Mouse (Mus musculus) myocyte (in vitro differentiated cells): ENCODE results near the gene Cbx7.

Source experiments
- CEBPB ChIP-seq: IDR thresholded peaks from 2 replicates; pipeline ENCODE4 v1.6.1; 2011; ENCODE audit warnings: mild to moderate bottlenecking, moderate library complexity; ENCODE audit not compliant: poor library complexity, insufficient read depth, severe bottlenecking
- E2F4 ChIP-seq: IDR thresholded peaks from one replicate; pipeline ENCODE4 v1.6.1; 2011; ENCODE audit warnings: mild to moderate bottlenecking, control low read depth, moderate library complexity; ENCODE audit not compliant: insufficient read depth
- MAX ChIP-seq: IDR thresholded peaks from one replicate; pipeline ENCODE4 v1.6.1; 2011; ENCODE audit warnings: low read depth, mild to moderate bottlenecking, control low read depth
- MYOD1 ChIP-seq, 3 experiments: IDR thresholded peaks; one replicate each; pipeline ENCODE4 v1.6.1; 2011; ENCODE audit warnings: control low read depth in 2 of 3, low read depth in 2 of 3, mild to moderate bottlenecking in 2 of 3, moderate library complexity in 1 of 3; ENCODE audit not compliant: insufficient read length in 2 of 3, control insufficient read depth in 1 of 3
- POLR2A ChIP-seq: IDR thresholded peaks from one replicate; pipeline ENCODE4 v1.6.1; 2011; ENCODE audit warnings: low read depth, mild to moderate bottlenecking, control low read depth, moderate library complexity; ENCODE audit not compliant: insufficient read length
- POLR2AphosphoS2 ChIP-seq: IDR thresholded peaks from one replicate; pipeline ENCODE4 v1.6.1; 2011; ENCODE audit warnings: low read depth, control low read depth; ENCODE audit not compliant: insufficient read length
- TCF12 ChIP-seq: IDR thresholded peaks from one replicate; pipeline ENCODE4 v1.6.1; 2011; ENCODE audit warnings: mild to moderate bottlenecking, control low read depth; ENCODE audit not compliant: poor library complexity, insufficient read depth, severe bottlenecking

- TF ChIP-seq E2F4 (no peak), POLR2A (no peak), CEBPB (no peak), MAX (no peak), POLR2AphosphoS2 (no peak), TCF12 (no peak), MYOD1 (IDR thresholded peaks at IDR 0.05; ENCODE audit: control insufficient read depth in 1 of 3, insufficient read length in 2 of 3, low read depth in 2 of 3) (no peak)
These were observed 3.6 kb downstream of the Cbx7 start for GRCm38 (mm10) chr15:79967346-79967745.
